Mouse (Mus musculus): ENCODE data around the gene Vamp5.

The Vamp5 gene

GRCm38 (mm10) chr6:72346261-72346660, 34.0 kb downstream of the Vamp5 start:
- in situ Hi-C loops (cut with MseI, MboI), result no loop called here

- in situ Hi-C loops (cut with MseI, MboI), result no loop called here
Measured at GRCm38 (mm10) chr6:72345633-72346032, 34.6 kb downstream of the Vamp5 start.

GRCm38 (mm10) chr6:72345074-72345567, 35.1 kb downstream of the Vamp5 start, which contains the start of gene Usp39:
TSS of gene Usp39 (minus strand) at chr6:72345184.
- in situ Hi-C loops (cut with MseI, MboI), result no loop called here

- in situ Hi-C loops (cut with MseI, MboI), result no loop called here
Measured at GRCm38 (mm10) chr6:72344396-72345073, 35.7 kb downstream of the Vamp5 start.

- in situ Hi-C loops (cut with MseI, MboI), result no loop called here
Measured at GRCm38 (mm10) chr6:72340481-72340880, 39.8 kb downstream of the Vamp5 start.

GRCm38 (mm10) chr6:72333111-72333510, 47.2 kb downstream of the Vamp5 start:
- in situ Hi-C loops (cut with MseI, MboI), result no loop called here

GRCm38 (mm10) chr6:72330133-72330532, 50.1 kb downstream of the Vamp5 start:
- in situ Hi-C loops (cut with MseI, MboI), result no loop called here

- in situ Hi-C loops (cut with MseI, MboI), result no loop called here
Measured at GRCm38 (mm10) chr6:72329019-72329418, 51.2 kb downstream of the Vamp5 start.

- in situ Hi-C loops (cut with MseI, MboI), result no loop called here
Measured at GRCm38 (mm10) chr6:72326274-72326673, 54.0 kb downstream of the Vamp5 start.

- in situ Hi-C loops (cut with MseI, MboI), result no loop called here
Measured at GRCm38 (mm10) chr6:72323786-72324508, 56.3 kb downstream of the Vamp5 start.

GRCm38 (mm10) chr6:72322936-72323335, 57.3 kb downstream of the Vamp5 start:
- in situ Hi-C loops (cut with MseI, MboI), result no loop called here

- in situ Hi-C loops (cut with MseI, MboI), result no loop called here
Measured at GRCm38 (mm10) chr6:72319019-72319418, 61.2 kb downstream of the Vamp5 start.

All from mouse trophoblast stem cell (cell line).